Mouse (Mus musculus) forebrain, embryonic 15.5 days (tissue): ENCODE measurements around the gene Sapcd2. TPM values are rescaled to one million over a fixed set of nuclear protein-coding genes. Genes with fewer than 3 reads are reported as not detected.

ENCODE experiments used
- polyA plus RNA-seq: library from polyadenylated mRNA; unstranded; fragments of >200 nt; fragmentation: Nextera tagmentation; extraction: Ambion mirVana; gene quantifications from 2 replicates; pipeline ENCODE4 v1.2.1, GENCODE M21; 2015

Gene Sapcd2
- polyA plus RNA-seq, 1 experiment from 2014 or later: 32.6 TPM

Other genes with a start within 250 kb of the Sapcd2 start
- gene Nrarp, start 191.6 kb upstream of the Sapcd2 start, polyA plus RNA-seq: 25.2 and 27.5 TPM in 2 replicates
- gene Tor4a, start 175.4 kb upstream of the Sapcd2 start, polyA plus RNA-seq: 1.3 and 1.6 TPM in 2 replicates
- 96.7 and 102 TPM in 2 replicates for gene Nelfb, start 160.8 kb upstream of the Sapcd2 start, polyA plus RNA-seq
- not detected in 2 replicates for gene Stpg3, start 157.7 kb upstream of the Sapcd2 start, polyA plus RNA-seq
- 1.2 TPM in 1 of 2 replicates, not detected in the other for gene Fam166a, start 153.6 kb upstream of the Sapcd2 start, polyA plus RNA-seq
- gene Tubb4b, start 147.6 kb upstream of the Sapcd2 start, polyA plus RNA-seq: 399 and 409 TPM in 2 replicates
- not detected in 2 replicates for gene Slc34a3, start 138.0 kb upstream of the Sapcd2 start, polyA plus RNA-seq
- gene Rnf224, start 135.5 kb upstream of the Sapcd2 start, polyA plus RNA-seq: not detected in 2 replicates
- 79.1 and 80.4 TPM in 2 replicates for gene Rnf208, start 130.1 kb upstream of the Sapcd2 start, polyA plus RNA-seq
- gene Cysrt1, start 129.9 kb upstream of the Sapcd2 start, polyA plus RNA-seq: 0.20 TPM in 1 of 2 replicates, not detected in the other
- gene AL732309.1, start 125.5 kb upstream of the Sapcd2 start, polyA plus RNA-seq: 6.5 and 6.8 TPM in 2 replicates
- gene Tmem203, start 116.9 kb upstream of the Sapcd2 start, polyA plus RNA-seq: 16.4 and 19.7 TPM in 2 replicates
- gene Tprn, start 109.7 kb upstream of the Sapcd2 start, polyA plus RNA-seq: 15.6 and 16.5 TPM in 2 replicates
- gene Ssna1, start 99.9 kb upstream of the Sapcd2 start, polyA plus RNA-seq: 209 and 225 TPM in 2 replicates
- 148 and 150 TPM in 2 replicates for gene Anapc2, start 99.8 kb upstream of the Sapcd2 start, polyA plus RNA-seq
- gene Tmem210, start 84.2 kb upstream of the Sapcd2 start, polyA plus RNA-seq: not detected in 2 replicates
- not detected in 2 replicates for gene Lrrc26, start 82.4 kb upstream of the Sapcd2 start, polyA plus RNA-seq
- 19.1 and 21.5 TPM in 2 replicates for gene Grin1, start 53.1 kb upstream of the Sapcd2 start, polyA plus RNA-seq
- 52.6 and 61.1 TPM in 2 replicates for gene Man1b1, start 40.0 kb upstream of the Sapcd2 start, polyA plus RNA-seq
- gene Dpp7, start 16.0 kb upstream of the Sapcd2 start, polyA plus RNA-seq: 25.5 and 29.3 TPM in 2 replicates
- gene Uap1l1, start 6.6 kb upstream of the Sapcd2 start, polyA plus RNA-seq: 4.1 and 5.1 TPM in 2 replicates
- gene Entpd2, start 23.6 kb downstream of the Sapcd2 start, polyA plus RNA-seq: 3.6 and 4.8 TPM in 2 replicates
- 406 and 408 TPM in 2 replicates for gene Npdc1, start 27.0 kb downstream of the Sapcd2 start, polyA plus RNA-seq
- 0.20 TPM in 1 of 2 replicates, not detected in the other for gene Fut7, start 50.9 kb downstream of the Sapcd2 start, polyA plus RNA-seq
- gene Abca2, start 56.4 kb downstream of the Sapcd2 start, polyA plus RNA-seq: 11.6 and 14.1 TPM in 2 replicates
- gene Clic3, start 84.5 kb downstream of the Sapcd2 start, polyA plus RNA-seq: 3.3 and 3.4 TPM in 2 replicates
- 100 and 101 TPM in 2 replicates for gene Paxx, start 88.8 kb downstream of the Sapcd2 start, polyA plus RNA-seq
- 112 and 123 TPM in 2 replicates for gene Ptgds, start 97.7 kb downstream of the Sapcd2 start, polyA plus RNA-seq
- not detected in 2 replicates for gene Lcn12, start 121.6 kb downstream of the Sapcd2 start, polyA plus RNA-seq
- 128 and 130 TPM in 2 replicates for gene Fbxw5, start 128.4 kb downstream of the Sapcd2 start, polyA plus RNA-seq
- 3.4 and 4.7 TPM in 2 replicates for gene C8g, start 129.4 kb downstream of the Sapcd2 start, polyA plus RNA-seq
- 28.2 and 28.6 TPM in 2 replicates for gene Traf2, start 174.6 kb downstream of the Sapcd2 start, polyA plus RNA-seq
- gene Edf1, start 185.5 kb downstream of the Sapcd2 start, polyA plus RNA-seq: 368 and 393 TPM in 2 replicates
- 4.2 and 5.3 TPM in 2 replicates for gene Mamdc4, start 202.5 kb downstream of the Sapcd2 start, polyA plus RNA-seq
- 151 and 158 TPM in 2 replicates for gene Phpt1, start 202.9 kb downstream of the Sapcd2 start, polyA plus RNA-seq
- gene Ajm1, start 209.4 kb downstream of the Sapcd2 start, polyA plus RNA-seq: 5.5 and 5.9 TPM in 2 replicates
- gene Rabl6, start 236.2 kb downstream of the Sapcd2 start, polyA plus RNA-seq: 78.8 and 81.1 TPM in 2 replicates
- gene Ccdc183, start 245.4 kb downstream of the Sapcd2 start, polyA plus RNA-seq: 0.14 and 0.20 TPM in 2 replicates
- gene Tmem141, start 249.7 kb downstream of the Sapcd2 start, polyA plus RNA-seq: 23.8 and 25.0 TPM in 2 replicates